Mouse (Mus musculus) liver, adult (tissue): Measurements from ENCODE around the gene Lsmem1.

Experiments used
- GATA4 ChIP-seq: IDR thresholded peaks from 2 replicates; pipeline ENCODE4 v1.6.1; 2014; ENCODE audit warnings: mild to moderate bottlenecking, low read length; ENCODE audit not compliant: insufficient replicate concordance

Gene Lsmem1

DNA sequence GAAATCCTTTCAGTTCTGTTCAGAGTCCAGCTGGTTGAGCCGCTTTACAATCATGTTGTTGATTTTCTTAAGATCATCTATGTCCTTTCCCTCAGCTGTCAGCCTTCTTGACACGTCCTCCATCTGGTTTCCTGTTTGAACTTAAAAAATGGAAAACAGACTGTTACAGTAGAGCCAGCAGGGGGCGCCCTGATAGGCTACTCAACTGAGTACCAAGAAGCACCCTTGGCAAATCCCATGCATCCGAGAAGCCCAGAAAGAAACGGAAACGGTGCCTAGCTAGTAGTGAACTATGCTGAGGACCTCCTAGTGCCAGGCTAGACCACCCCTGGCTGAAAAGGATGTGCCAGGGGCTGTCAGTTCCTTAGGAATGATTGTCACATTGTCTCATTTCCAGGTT lies 22.2 kb downstream of the Lsmem1 start:
- TF ChIP-seq GATA4, result no peak

DNA sequence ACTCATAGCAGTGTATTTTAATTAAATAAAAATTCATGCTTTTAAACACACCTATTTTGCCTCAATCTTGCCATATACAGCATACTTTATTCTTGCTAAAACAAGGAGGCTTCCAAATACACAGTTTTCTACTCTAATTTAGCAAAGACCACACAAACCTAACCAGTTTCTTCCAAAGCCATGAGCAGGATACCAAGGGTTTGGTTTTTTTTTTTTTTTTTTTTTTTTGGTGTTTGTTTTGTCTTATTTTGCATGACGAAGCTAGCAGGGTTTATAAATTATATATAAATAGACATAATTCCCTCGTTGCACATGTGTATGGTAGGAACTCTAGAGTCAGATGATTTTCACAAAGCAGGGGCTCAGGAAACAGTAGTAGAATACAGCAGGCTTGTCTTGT lies 23.1 kb downstream of the Lsmem1 start:
- no peak for TF ChIP-seq GATA4

DNA sequence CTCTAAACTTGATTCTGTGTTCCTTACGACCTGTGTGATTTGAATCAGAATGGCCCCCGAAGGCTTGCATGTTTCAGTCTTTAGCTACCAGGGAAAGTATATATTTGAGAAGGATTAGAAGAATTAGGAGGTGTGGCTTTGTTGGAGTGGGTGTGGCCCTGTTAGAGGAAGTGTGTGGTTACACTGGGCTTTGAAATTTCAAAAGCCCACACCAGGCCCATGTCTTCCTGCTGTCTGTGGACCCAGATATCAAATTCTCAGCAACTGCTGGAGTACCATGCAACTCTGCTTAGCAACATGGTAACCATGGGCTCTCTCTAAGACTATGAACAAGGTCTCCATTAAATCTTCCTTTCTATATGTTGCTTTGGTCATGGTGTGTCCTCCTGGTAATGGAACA lies 27.7 kb downstream of the Lsmem1 start:
- TF ChIP-seq GATA4, result no peak

DNA sequence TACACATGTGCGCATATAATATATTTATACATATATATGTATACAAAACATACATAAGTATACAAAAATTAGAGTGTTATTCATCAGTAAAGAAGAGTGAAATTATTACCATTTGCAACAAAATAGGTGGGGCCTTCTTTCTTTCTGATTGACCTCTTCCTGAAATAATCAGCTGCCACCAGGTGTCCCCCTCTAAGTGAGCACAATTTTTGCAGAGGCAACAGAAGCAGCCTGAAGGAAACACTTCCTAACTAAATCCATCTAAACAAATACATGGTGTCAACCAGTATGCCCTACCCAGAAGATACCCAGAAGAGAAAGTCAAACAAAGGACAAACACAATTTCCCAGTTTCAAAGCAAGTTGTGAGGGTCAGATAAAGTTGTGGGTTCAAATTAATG lies 29.6 kb downstream of the Lsmem1 start:
- no peak for TF ChIP-seq GATA4

DNA sequence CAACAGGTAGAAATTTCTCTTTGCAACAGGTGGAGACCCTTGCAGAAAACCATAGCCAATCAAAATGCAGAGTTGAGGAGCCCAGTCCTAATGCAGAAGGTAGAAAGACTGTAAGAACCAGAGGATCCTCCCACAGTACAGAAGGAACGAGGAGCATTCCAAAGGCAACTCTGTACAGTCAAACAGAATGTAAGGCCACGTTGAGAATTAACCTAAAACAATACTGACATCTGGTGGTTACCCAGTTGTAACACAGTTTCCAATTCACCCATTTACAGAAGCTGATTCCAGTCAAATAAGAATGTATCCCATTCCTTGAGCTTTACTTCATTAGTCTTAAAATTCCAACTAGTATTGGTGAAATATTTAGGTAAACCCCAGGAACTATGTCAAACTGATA lies 34.7 kb downstream of the Lsmem1 start:
- TF ChIP-seq GATA4, result no peak

DNA sequence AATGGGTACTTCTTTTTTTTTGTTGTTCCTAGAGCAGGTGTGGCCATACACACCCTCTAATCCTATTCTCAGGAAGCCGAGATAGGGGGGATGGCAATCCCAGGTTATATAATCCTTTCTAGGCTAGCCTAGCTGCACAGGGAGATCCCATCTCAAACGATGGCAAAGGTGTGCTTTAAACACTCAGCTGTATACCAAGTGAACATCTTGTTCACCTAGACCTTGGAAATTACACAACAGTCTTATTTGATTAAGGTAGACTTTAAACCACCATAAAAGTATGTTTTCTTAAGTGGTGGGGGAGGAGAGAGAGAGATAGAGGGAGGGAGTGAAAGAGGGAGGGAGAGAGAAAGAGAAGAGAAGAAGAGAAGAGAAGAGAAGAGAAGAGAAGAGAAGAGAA lies 38.5 kb downstream of the Lsmem1 start:
- TF ChIP-seq GATA4, result no peak

DNA sequence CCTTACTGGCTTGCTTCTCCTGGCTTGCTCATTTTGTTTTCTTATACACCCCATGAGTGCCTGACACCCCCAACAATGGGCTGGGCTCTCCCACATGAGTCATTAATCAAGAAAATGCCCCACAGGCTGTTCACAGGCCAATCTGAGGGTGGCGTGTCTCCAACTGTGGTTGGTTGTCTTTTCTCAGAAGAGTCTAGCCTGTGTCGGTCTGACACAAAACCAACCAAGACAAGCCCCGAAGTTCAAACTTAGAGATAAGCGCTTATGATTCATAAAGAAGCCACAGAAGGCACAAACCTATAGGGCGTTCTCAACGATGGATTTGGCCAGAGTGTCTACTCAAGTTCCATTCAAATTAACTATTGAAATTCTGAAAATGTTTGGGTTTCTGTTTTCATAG lies 45.1 kb downstream of the Lsmem1 start:
- TF ChIP-seq GATA4, result no peak

DNA sequence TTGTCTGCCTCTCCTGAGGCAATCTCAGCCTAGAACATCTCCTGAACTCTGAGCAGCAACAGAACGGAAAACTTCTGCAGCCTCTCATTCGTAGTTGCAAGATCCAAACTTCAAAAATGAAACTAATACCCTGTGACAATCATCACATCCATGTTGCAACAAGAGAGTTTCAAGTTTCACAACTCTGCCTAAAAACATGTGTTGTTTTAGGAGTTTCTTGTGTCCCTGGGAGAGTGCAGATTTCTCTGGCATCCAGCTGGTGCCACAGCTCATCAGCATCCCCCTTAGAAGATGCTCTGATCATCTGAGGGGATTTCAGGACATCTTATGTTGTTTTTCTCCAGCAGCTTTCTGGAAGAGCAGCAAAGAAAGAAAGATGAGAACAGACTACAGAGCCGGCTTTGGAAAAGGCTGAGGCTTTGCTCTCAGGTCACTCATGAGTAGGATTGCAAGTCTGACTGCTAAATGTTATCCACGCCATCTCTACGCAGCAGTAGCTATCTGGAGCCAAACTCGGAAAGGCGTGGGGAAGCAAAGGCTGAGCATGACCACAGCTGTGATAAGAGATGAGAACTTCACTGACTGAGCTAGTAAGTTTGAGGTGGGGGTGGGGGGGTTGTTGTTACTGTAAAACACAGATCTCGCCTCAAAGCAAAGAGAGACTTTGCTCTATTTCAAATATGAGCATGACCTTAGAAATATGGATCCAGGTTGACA lies 46.8 kb downstream of the Lsmem1 start:
- TF ChIP-seq GATA4, result no peak

DNA sequence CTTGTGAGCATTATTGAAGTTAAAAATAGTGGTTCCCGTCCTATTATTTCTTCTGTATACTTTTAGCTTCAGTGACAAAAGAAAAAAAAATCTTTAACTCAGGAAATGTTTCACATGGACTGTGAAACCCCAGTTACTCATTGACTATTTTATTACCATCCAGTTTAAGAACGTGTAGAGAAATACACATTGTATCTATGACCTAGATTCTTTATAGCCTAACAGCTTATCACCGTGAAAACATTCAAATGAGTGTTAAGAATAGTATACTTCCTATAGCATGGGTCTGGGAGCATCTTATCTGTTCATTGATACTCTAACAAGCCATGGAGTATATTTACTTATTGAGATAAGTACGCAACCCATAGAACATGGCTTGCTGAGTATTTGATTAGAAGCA lies 52.0 kb downstream of the Lsmem1 start:
- no peak for TF ChIP-seq GATA4

DNA sequence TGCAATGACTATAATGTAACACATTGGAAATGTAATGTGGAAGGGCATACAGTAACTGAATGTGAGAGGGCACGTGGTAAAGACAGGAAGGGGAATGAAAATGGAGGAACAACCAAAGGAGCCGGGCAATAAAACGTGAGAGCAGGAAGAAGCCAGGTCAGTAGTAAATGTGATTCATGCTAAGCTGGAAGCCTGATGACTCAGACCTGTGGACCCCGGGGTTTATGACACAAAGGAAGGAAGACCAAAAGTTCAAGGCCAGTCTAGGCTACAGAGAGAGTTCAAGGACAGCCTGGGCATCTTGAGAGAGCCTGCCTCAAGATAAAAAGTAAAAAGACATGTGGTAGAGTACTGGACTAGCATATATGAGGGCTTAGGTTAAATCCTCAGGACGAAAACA lies 52.8 kb downstream of the Lsmem1 start:
- no peak for TF ChIP-seq GATA4

DNA sequence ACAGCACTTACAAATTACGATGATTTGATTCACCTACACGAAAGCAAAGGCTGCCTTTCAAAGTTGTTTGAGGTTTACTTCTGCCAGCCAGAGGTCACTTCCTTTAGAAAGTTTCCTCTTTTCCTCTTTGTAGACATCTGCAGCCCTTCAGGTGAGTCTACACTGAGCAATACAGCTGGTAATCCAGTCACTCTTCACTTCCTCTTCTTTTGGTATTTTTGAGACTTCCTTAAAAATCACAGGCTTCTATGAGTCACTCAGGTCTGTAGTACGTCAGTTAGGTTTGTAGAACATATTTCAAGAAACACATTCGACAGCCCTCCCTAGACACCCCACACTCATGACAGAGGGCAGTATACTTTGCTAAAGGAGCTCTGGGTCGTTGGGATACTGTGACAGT lies 58.6 kb downstream of the Lsmem1 start:
- TF ChIP-seq GATA4, result no peak

DNA sequence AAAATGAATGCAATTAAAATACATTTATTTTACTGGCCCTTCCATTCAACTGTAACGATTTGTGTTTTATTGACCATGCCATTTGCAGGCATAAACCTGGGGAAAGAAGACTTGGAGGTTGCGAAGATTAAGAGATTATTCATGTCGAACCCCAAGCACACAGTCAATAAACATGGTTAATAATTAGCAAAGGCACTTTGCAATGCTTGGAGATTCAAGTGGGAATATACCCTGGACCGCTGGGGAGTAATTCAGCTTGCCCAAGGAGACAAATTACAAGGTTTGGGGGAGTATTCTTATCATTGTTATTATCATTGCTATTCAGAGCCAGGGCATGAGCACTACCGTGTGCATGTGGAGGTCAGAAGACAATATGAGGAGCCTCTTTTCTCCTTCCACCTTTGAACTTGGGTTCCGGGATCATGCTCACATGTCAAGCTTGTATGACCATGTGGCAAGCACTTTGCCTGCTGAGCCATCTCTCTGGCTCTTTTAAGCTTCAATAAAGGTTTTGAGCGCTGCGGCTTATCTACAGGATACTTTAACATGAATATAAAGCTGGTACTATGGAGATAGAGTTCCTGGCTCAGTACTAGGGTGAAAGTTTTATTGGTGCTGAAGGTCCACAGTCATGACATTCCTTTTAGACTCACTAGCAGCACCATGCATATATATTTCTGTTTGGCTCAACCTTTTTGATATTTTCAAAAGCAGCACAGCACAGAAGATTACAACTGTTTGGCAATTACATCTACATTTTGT lies 59.6 kb downstream of the Lsmem1 start:
- no peak for TF ChIP-seq GATA4

DNA sequence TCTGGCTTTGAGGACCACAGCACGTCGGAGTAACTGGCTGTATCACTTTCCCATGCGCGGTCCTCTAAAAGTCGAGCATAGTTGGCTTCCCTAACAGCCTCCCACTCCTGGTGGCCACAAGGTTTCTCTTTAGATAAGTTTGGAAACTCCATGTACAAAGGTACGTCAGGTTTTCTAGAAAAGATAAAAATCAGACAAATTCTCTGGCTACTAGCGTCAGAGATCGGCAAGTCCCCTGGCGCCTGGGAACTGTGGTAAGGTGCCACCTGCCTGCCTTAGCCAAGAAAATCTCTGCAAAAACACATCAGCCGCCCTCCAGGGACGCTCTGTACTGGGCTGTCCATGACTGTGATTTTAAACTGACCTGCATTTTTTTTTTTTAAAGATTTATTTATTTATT lies 64.8 kb downstream of the Lsmem1 start:
- no peak for TF ChIP-seq GATA4

DNA sequence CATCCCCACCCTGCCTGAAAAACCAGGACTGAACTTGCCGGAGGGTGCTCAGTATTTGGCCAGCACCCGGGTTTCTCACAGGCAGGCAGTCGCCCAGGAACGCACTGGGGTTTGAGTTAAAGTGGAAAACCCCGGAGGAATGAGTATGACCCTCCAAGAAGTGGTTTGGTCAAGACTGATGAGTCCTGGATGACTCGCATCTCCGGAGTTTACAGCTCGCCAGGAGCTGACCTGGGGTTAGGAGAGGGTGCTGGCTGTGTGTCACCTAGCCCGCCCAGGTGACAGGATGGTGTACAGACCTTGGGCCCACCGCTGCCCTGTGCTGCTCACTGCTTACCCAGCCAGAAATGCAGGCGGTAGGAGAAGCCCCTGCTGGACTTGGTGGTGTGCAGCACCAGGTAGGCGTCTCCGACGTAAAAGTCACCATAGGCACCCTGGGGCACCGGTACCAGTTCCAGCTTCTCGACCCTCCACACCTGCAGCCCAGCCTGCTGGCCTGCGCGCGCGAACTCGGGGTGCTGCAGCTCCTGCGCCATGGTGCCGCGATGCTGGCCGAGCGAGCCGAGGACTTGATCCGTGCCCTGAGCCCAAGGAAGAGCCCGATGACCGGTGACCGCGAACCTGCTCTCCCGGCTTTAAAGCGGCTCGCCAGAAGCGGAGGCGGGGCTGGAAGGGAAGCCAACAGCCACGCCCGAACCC lies 65.6 kb downstream of the Lsmem1 start, which contains the start of gene Scin:
TSS of gene Scin (minus strand) at position 656 of the 699 bp plus-strand sequence.
- TF ChIP-seq GATA4, result no peak

DNA sequence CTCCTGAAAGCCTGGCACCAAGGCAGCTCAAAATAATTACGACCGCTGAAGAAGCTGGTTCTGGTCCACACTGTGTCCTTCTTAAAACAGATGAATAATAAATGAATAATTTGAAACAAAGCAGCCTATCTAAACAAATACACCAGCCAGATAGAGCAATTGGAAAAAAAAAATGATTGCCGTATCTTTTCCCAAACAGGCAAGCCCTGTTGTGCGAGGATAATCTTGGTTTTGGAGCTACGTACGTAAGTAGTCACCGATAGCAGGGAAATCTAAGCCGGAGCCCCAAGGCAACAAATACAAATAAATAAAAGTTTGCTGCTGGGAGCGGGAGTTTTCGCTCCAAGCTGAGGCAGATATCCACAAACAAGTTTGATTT lies 66.1 kb downstream of the Lsmem1 start:
- no peak for TF ChIP-seq GATA4
